Mouse (Mus musculus) liver, embryonic 13.5 days (tissue): ENCODE results near the gene Mmp27. TPM values are rescaled to one million over a fixed set of nuclear protein-coding genes. Genes with fewer than 3 reads are reported as not detected.

Source experiments
- ATAC-seq: fragments of 200-750 bp; cut with Nextera tagmentation; 2 replicates; pipeline ENCODE4 v1.8.0; 2017; ENCODE audit warnings: low read depth, mild to moderate bottlenecking, moderate number of reproducible peaks, moderate library complexity
- DNase-seq: peaks from one replicate; pipeline ENCODE4 v3.0.0; 2022
- H3K27ac ChIP-seq: fragments of 300-500 bp; sonication (generic); 2 replicates; pipeline ENCODE4 v1.5.1; 2015; ENCODE audit warnings: moderate library complexity, mild to moderate bottlenecking, inconsistent platforms
- H3K27me3 ChIP-seq: fragments of 300-500 bp; sonication (generic); 2 replicates; pipeline ENCODE4 v1.6.1; 2015; ENCODE audit warnings: mild to moderate bottlenecking, inconsistent platforms
- H3K36me3 ChIP-seq: fragments of 300-500 bp; sonication (generic); 2 replicates; pipeline ENCODE4 v1.6.1; 2015; ENCODE audit warnings: mild to moderate bottlenecking, inconsistent platforms
- H3K4me1 ChIP-seq: fragments of 300-500 bp; sonication (generic); replicated peaks from 2 replicates; pipeline ENCODE4 v1.6.1; 2015; ENCODE audit warnings: inconsistent platforms
- H3K4me2 ChIP-seq: fragments of 300-500 bp; sonication (generic); 2 replicates; pipeline ENCODE4 v1.6.1; 2015; ENCODE audit warnings: inconsistent platforms, mild to moderate bottlenecking, moderate library complexity
- H3K4me3 ChIP-seq: fragments of 300-500 bp; sonication (generic); replicated peaks from 2 replicates; pipeline ENCODE4 v1.5.1; 2015; ENCODE audit warnings: mild to moderate bottlenecking, inconsistent platforms
- H3K9ac ChIP-seq: fragments of 300-500 bp; sonication (generic); 2 replicates; pipeline ENCODE4 v1.6.1; 2015; ENCODE audit warnings: mild to moderate bottlenecking, inconsistent platforms
- H3K9me3 ChIP-seq: fragments of 300-500 bp; sonication (generic); replicated peaks from 2 replicates; pipeline ENCODE4 v1.6.1; 2016; ENCODE audit warnings: inconsistent platforms
- WGBS: fragments of 180-500 bp; shearing (Covaris S2); methylation state at CpG from one replicate; pipeline ENCODE4 v1.1.7; 2015; ENCODE audit not compliant: insufficient replicate concordance; 5-methylcytosine and 5-hydroxymethylcytosine counted together
- polyA plus RNA-seq: library from polyadenylated mRNA; unstranded; fragments of >200 nt; fragmentation: Nextera tagmentation; extraction: Ambion mirVana; gene quantifications from 2 replicates; pipeline ENCODE4 v1.2.1, GENCODE M21; 2015

Mmp27 gene
- polyA plus RNA-seq, 1 experiment from 2014 or later: 0.09 TPM

GRCm38 (mm10) chr9:7567376-7567775, 3.8 kb upstream of the Mmp27 start:
- ATAC-seq (0 out of 2 replicates have a peak, but pooled peaks have one; percentile 41), DNase-seq (no peak)
- Histone ChIP-seq H3K9ac (no peak overlapping the region), H3K9me3 (no peaks in the 10 kb centered on the region), H3K27me3 (no peaks in the 10 kb centered on the region), H3K4me2 (no peak overlapping the region), H3K4me1 (peaks cover 14% of the 10 kb centered on the region), H3K27ac (no peak overlapping the region), H3K4me3 (no peak overlapping the region), H3K36me3 (no peaks in the 10 kb centered on the region)
- 37% methylated on average over 7 of the region's 7 CpGs for whole genome bisulfite sequencing

- DNase-seq (no peak), ATAC-seq (no peak)
- H3K4me3 ChIP-seq: no peak overlapping the region
- no peaks in the 10 kb centered on the region for H3K9me3 ChIP-seq
- H3K9ac ChIP-seq: no peak overlapping the region
- 50% methylated on average over 2 of the region's 2 CpGs for WGBS
- H3K27ac ChIP-seq: no peak overlapping the region
- H3K36me3 ChIP-seq: no peaks in the 10 kb centered on the region
- no peaks in the 10 kb centered on the region for H3K27me3 ChIP-seq
- no peak overlapping the region for H3K4me2 ChIP-seq
- H3K4me1 ChIP-seq: peaks cover 14% of the 10 kb centered on the region
Observed at GRCm38 (mm10) chr9:7567923-7568322, 3.3 kb upstream of the Mmp27 start.

GRCm38 (mm10) chr9:7570485-7570884, 711 bp upstream of the Mmp27 start:
- no peaks in the 10 kb centered on the region for H3K9me3 ChIP-seq
- ATAC-seq: peak; percentile 57; the same call in 1 of the 2 replicates
- H3K27ac ChIP-seq: no peak overlapping the region; the same call in 1 of the 2 replicates
- no peak overlapping the region for H3K4me2 ChIP-seq
- peaks cover 14% of the 10 kb centered on the region for H3K4me1 ChIP-seq
- no peaks in the 10 kb centered on the region for H3K27me3 ChIP-seq
- 68% methylated on average over 1 of the region's 1 CpGs for WGBS
- no peak overlapping the region for H3K9ac ChIP-seq
- H3K36me3 ChIP-seq: no peaks in the 10 kb centered on the region
- DNase-seq: no peak
- no peak overlapping the region for H3K4me3 ChIP-seq

GRCm38 (mm10) chr9:7572188-7572587, 992 bp downstream of the Mmp27 start:
- ATAC-seq (peak; percentile 62), DNase-seq (no peak)
- H3K27ac ChIP-seq: no peak overlapping the region
- no peaks in the 10 kb centered on the region for H3K36me3 ChIP-seq
- H3K4me1 ChIP-seq: peaks cover 14% of the 10 kb centered on the region
- H3K4me3 ChIP-seq: no peak overlapping the region
- WGBS: 57% methylated on average over 7 of the region's 7 CpGs
- no peaks in the 10 kb centered on the region for H3K9me3 ChIP-seq
- H3K27me3 ChIP-seq: no peaks in the 10 kb centered on the region
- no peak overlapping the region for H3K4me2 ChIP-seq
- H3K9ac ChIP-seq: no peak overlapping the region

GRCm38 (mm10) chr9:7572663-7573308, 1.6 kb downstream of the Mmp27 start:
- 53% methylated on average over 2 of the region's 2 CpGs for WGBS
- H3K27me3 ChIP-seq: no peaks in the 10 kb centered on the region
- DNase-seq (no peak), ATAC-seq (no peak)
- H3K4me2 ChIP-seq: no peak overlapping the region
- H3K9ac ChIP-seq: no peak overlapping the region
- H3K4me1 ChIP-seq: peaks cover 14% of the 10 kb centered on the region
- H3K4me3 ChIP-seq: no peak overlapping the region
- H3K36me3 ChIP-seq: no peaks in the 10 kb centered on the region
- no peak overlapping the region for H3K27ac ChIP-seq
- no peaks in the 10 kb centered on the region for H3K9me3 ChIP-seq

GRCm38 (mm10) chr9:7575526-7575925, 4.3 kb downstream of the Mmp27 start:
- Histone ChIP-seq H3K9ac (no peak overlapping the region), H3K36me3 (no peaks in the 10 kb centered on the region), H3K4me2 (no peak overlapping the region), H3K4me1 (peaks cover 14% of the 10 kb centered on the region), H3K4me3 (no peak overlapping the region), H3K9me3 (no peaks in the 10 kb centered on the region), H3K27me3 (no peaks in the 10 kb centered on the region), H3K27ac (no peak overlapping the region)
- ATAC-seq (no peak), DNase-seq (no peak)
- 49% methylated on average over 3 of the region's 3 CpGs for WGBS

- no peak overlapping the region for H3K9ac ChIP-seq
Observed at GRCm38 (mm10) chr9:7577371-7577770, 6.2 kb downstream of the Mmp27 start.

GRCm38 (mm10) chr9:7590063-7590462, 18.9 kb downstream of the Mmp27 start:
- no peak for DNase-seq
- no peak overlapping the region for H3K4me3 ChIP-seq
- H3K9ac ChIP-seq: no peak overlapping the region
- no peak overlapping the region for H3K4me2 ChIP-seq
- H3K27ac ChIP-seq: no peak overlapping the region
- no peaks in the 10 kb centered on the region for H3K4me1 ChIP-seq
- no peaks in the 10 kb centered on the region for H3K27me3 ChIP-seq
- no peak for ATAC-seq
- H3K36me3 ChIP-seq: no peaks in the 10 kb centered on the region
- 55% methylated on average over 8 of the region's 8 CpGs for WGBS
- no peaks in the 10 kb centered on the region for H3K9me3 ChIP-seq

More at GRCm38 (mm10) chr9:7577371-7577770, 6.2 kb downstream of the Mmp27 start:
- ATAC-seq (no peak), DNase-seq (no peak)
- H3K4me2 ChIP-seq: no peak overlapping the region
- 66% methylated on average over 2 of the region's 2 CpGs for WGBS
- no peak overlapping the region for H3K27ac ChIP-seq
- H3K36me3 ChIP-seq: no peaks in the 10 kb centered on the region
- no peaks in the 10 kb centered on the region for H3K9me3 ChIP-seq
- no peaks in the 10 kb centered on the region for H3K27me3 ChIP-seq
- H3K4me1 ChIP-seq: 0 out of 2 replicates have a peak, but pooled peaks cover under 1% of the 10 kb centered on the region
- no peak overlapping the region for H3K4me3 ChIP-seq

GRCm38 (mm10) chr9:7593272-7593812, 22.1 kb downstream of the Mmp27 start:
- H3K27me3 ChIP-seq: no peaks in the 10 kb centered on the region
- peaks cover 3% of the 10 kb centered on the region; the same call in 1 of the 2 replicates for H3K4me1 ChIP-seq
- WGBS: 72% methylated on average over 3 of the region's 3 CpGs
- no peak overlapping the region for H3K4me2 ChIP-seq
- H3K9me3 ChIP-seq: no peaks in the 10 kb centered on the region
- no peak overlapping the region for H3K9ac ChIP-seq
- no peak for ATAC-seq
- no peak for DNase-seq
- no peaks in the 10 kb centered on the region for H3K36me3 ChIP-seq
- H3K4me3 ChIP-seq: no peak overlapping the region
- H3K27ac ChIP-seq: no peak overlapping the region

- Histone ChIP-seq H3K4me2 (peak overlapping the region; percentile 33), H3K27me3 (no peaks in the 10 kb centered on the region), H3K9me3 (no peaks in the 10 kb centered on the region), H3K27ac (no peak overlapping the region), H3K36me3 (no peaks in the 10 kb centered on the region), H3K9ac (0 out of 2 replicates have a peak overlapping the region, but pooled peaks have one; percentile 10), H3K4me3 (peak overlapping the region; percentile 26), H3K4me1 (peaks cover 7% of the 10 kb centered on the region; the same call in 1 of the 2 replicates)
- ATAC-seq (peak; percentile 89), DNase-seq (peak; percentile 27)
- WGBS: 13% methylated on average over 6 of the region's 6 CpGs
Observed at GRCm38 (mm10) chr9:7594816-7595540, 23.8 kb downstream of the Mmp27 start.

- H3K27me3 ChIP-seq: no peaks in the 10 kb centered on the region; the same call in 1 of the 2 replicates
- H3K4me1 ChIP-seq: 0 out of 2 replicates have a peak, but pooled peaks cover 4% of the 10 kb centered on the region
- no peak overlapping the region for H3K27ac ChIP-seq
- H3K4me3 ChIP-seq: no peak overlapping the region
- WGBS: 0% methylated on average over 3 of the region's 3 CpGs
- no peak overlapping the region for H3K9ac ChIP-seq
- no peaks in the 10 kb centered on the region for H3K9me3 ChIP-seq
- H3K36me3 ChIP-seq: no peaks in the 10 kb centered on the region
- DNase-seq (peak; percentile 17), ATAC-seq (no peak)
- H3K4me2 ChIP-seq: no peak overlapping the region
Observed at GRCm38 (mm10) chr9:7602982-7603742, 32.0 kb downstream of the Mmp27 start.
